7 mouse cellular contexts compared by ENCODE assay signal in genomic region chr9:45906355-45907077, GRCm38 (mm10). TPM values are rescaled to one million over a fixed set of nuclear protein-coding genes. Genes with fewer than 3 reads are reported as not detected.
DNase-seq lines count a peak whose midpoint lies in the region; ATAC-seq lines count a peak whose summit lies in the region.

TSS of gene Pcsk7 (plus strand) at chr9:45906497.
TSS of gene Rnf214 (minus strand) at chr9:45906911.

- no peaks in the 10 kb centered on the region for H3K27me3 ChIP-seq in intestine, embryonic 16.5 days (replicated peaks; ENCODE audit: control insufficient read depth, insufficient read depth, low read length)
- no peaks in the 10 kb centered on the region for H3K27me3 ChIP-seq in midbrain, embryonic 11.5 days (ENCODE audit: control insufficient read depth, insufficient read depth, low read length)

- intact Hi-C loops in left cerebral cortex, postnatal 36 days (cut with DNase I) = loop anchor here (1.0 to 2.0 kb wide), 2 partner anchors 48 to 68 kb away; partner anchors contain the start of genes Bace1 and Sidt2

- H3K4me1 ChIP-seq in intestine, embryonic 16.5 days (ENCODE audit: control insufficient read depth, insufficient read depth, low read length) = peaks cover 7% of the 10 kb centered on the region; the same call in 1 of the 2 replicates
- peaks cover 15% of the 10 kb centered on the region for H3K4me1 ChIP-seq in midbrain, embryonic 11.5 days (ENCODE audit: control insufficient read depth, insufficient read depth, low read length)

- no peaks in the 10 kb centered on the region for H3K9me3 ChIP-seq in intestine, embryonic 16.5 days (ENCODE audit: control insufficient read depth, low read length)
- no peaks in the 10 kb centered on the region for H3K9me3 ChIP-seq in midbrain, embryonic 11.5 days (ENCODE audit: control insufficient read depth, low read length)

- WGBS in intestine, embryonic 16.5 days = under 1% methylated on average over 72 of the region's 80 CpGs
- WGBS in midbrain, embryonic 11.5 days = under 1% methylated on average over 57 of the region's 80 CpGs

- H3K4me3 ChIP-seq in intestine, embryonic 16.5 days (ENCODE audit: low read length) = peak within 1 kb of the TSS; percentile 91
- peak within 1 kb of the TSS; percentile 90 for H3K4me3 ChIP-seq in midbrain, embryonic 11.5 days (ENCODE audit: low read depth, low read length)

- peak within 1 kb of the TSS; percentile 98 for H3K27ac ChIP-seq in intestine, embryonic 16.5 days (ENCODE audit: low read length)
- H3K27ac ChIP-seq in midbrain, embryonic 11.5 days (ENCODE audit: low read depth, low read length) = peak within 1 kb of the TSS; percentile 93

- peak within 1 kb of the TSS; percentile 85 for H3K4me2 ChIP-seq in intestine, embryonic 16.5 days (ENCODE audit: low read depth, low read length)
- peak within 1 kb of the TSS; percentile 94 for H3K4me2 ChIP-seq in midbrain, embryonic 11.5 days

- peaks cover 15% of the 10 kb centered on the region for H3K36me3 ChIP-seq in intestine, embryonic 16.5 days (ENCODE audit: control insufficient read depth, insufficient read depth, low read length)
- peaks cover 12% of the 10 kb centered on the region for H3K36me3 ChIP-seq in midbrain, embryonic 11.5 days (ENCODE audit: control insufficient read depth, insufficient read depth, low read length)

- peak; percentile 95 for ATAC-seq in intestine, embryonic 16.5 days
- peak; percentile 93 for ATAC-seq in midbrain, embryonic 11.5 days (ENCODE audit: low FRiP score)

- DNase-seq in adrenal gland, adult 18-20 months (ENCODE audit: low spot score in 2 of 2) = peak; percentile 91 to 94
- DNase-seq in embryo, embryonic 11 days = peak; percentile 94
- peak; percentile 91 to 93 for DNase-seq in gastrocnemius, postnatal 4 days (ENCODE audit: low spot score in 2 of 2)
- DNase-seq in left cerebral cortex, postnatal 36 days (ENCODE audit: low spot score in 2 of 2) = peak; percentile 90 to 92
- DNase-seq in midbrain, embryonic 11.5 days (ENCODE audit: low spot score, missing footprints) = peak; percentile 99
- peak; percentile 92 for DNase-seq in skeletal muscle tissue, adult 2 months (ENCODE audit: low read depth, low spot score)

- peak within 1 kb of the TSS; percentile 95 for H3K9ac ChIP-seq in intestine, embryonic 16.5 days (ENCODE audit: low read depth, low read length)
- H3K9ac ChIP-seq in midbrain, embryonic 11.5 days (ENCODE audit: low read length) = peak within 1 kb of the TSS; percentile 90

RNA-seq across cellular contexts. Expression of gene Pcsk7, which starts in this region (rescaled TPM):
- 10 to 100 TPM; 26.2 to 27.0 TPM for total RNA-seq in adrenal gland, adult 18-20 months (2021)
- 10 to 100 TPM; 19.4 to 23.1 TPM for total RNA-seq in gastrocnemius, postnatal 4 days (2021)
- 22.2 and 23.8 TPM in 2 replicates for polyA plus RNA-seq in intestine, embryonic 16.5 days (2015; fragmentation: Nextera tagmentation; extraction: Ambion mirVana)
- 10 to 100 TPM; 19.1 to 28.9 TPM for total RNA-seq in left cerebral cortex, postnatal 36 days (2021)
- 11.1 and 14.4 TPM in 2 replicates for polyA plus RNA-seq in midbrain, embryonic 11.5 days (2014; fragmentation: Nextera tagmentation; extraction: Ambion mirVana)

RNA-seq across cellular contexts. Expression of gene Rnf214, which starts in this region (rescaled TPM):
- 10 to 100 TPM; 35.6 to 39.4 TPM for total RNA-seq in adrenal gland, adult 18-20 months (2021)
- 10 to 100 TPM; 39.3 TPM for total RNA-seq in gastrocnemius, postnatal 4 days (2021)
- 35.2 and 36.0 TPM in 2 replicates for polyA plus RNA-seq in intestine, embryonic 16.5 days (2015; fragmentation: Nextera tagmentation; extraction: Ambion mirVana)
- 10 to 100 TPM; 69.9 to 79.9 TPM for total RNA-seq in left cerebral cortex, postnatal 36 days (2021)
- 73.4 and 81.8 TPM in 2 replicates for polyA plus RNA-seq in midbrain, embryonic 11.5 days (2014; fragmentation: Nextera tagmentation; extraction: Ambion mirVana)

Comparison
In these comparisons a context has a peak if more than half of its experiments do, and no peak if none do; other contexts are left out.
1. Peak in every context shown above with its lines: DNase-seq, ATAC-seq, H3K4me3 ChIP-seq and H3K27ac ChIP-seq.